Mouse (Mus musculus) brain, embryonic 14.5 days (tissue): ENCODE data around the gene Ndufaf2.

Source experiments
- CTCF ChIP-seq: fragments of 200-500 bp; IDR thresholded peaks from 2 replicates; pipeline ENCODE4 v1.5.1; 2012; ENCODE audit warnings: inconsistent platforms, mild to moderate bottlenecking, moderate library complexity, borderline replicate concordance; ENCODE audit not compliant: insufficient read depth, insufficient read length; ENCODE audit errors: extremely low read depth
- POLR2A ChIP-seq: fragments of 200-500 bp; IDR thresholded peaks from 2 replicates; pipeline ENCODE4 v1.6.1; 2012; ENCODE audit warnings: mild to moderate bottlenecking, inconsistent platforms, borderline replicate concordance; ENCODE audit not compliant: poor library complexity, insufficient read depth, insufficient read length, severe bottlenecking; ENCODE audit errors: extremely low read depth

DNA sequence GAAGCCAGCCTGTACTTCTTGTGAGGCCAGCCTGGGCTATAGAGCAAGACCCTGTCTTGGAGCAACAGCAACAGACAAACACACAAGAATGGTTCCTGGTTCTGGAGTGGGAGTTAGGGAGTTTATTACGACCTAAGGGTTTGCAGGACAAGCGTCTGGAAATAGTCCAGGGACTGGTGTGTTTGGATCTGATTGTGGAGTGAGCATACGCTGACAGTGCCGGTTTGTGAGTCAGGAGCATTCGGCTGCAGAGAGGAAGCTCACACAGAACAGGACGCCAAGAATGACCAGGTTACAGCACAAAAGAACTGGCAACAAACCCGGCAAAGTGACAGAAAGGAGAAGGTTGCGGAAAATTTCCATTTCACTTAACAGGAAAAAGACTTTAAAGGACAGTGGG, 12.1 kb upstream of the Ndufaf2 start:
- TF ChIP-seq CTCF (no peak), POLR2A (no peak)
